Mouse (Mus musculus): ENCODE data around the gene Foxred1.

- TF ChIP-seq CTCF (IDR thresholded peaks at IDR 0.05; ENCODE audit: low read depth, low read length) (no peak), POLR2A (IDR thresholded peaks at IDR 0.05; ENCODE audit: extremely low read depth, insufficient read depth, low read length) (no peak)
Measured at GRCm38 (mm10) chr9:35160662-35161061, 50.2 kb downstream of the Foxred1 start.

All from liver, adult 2 months (tissue).